Mouse (Mus musculus) fibroblast of lung, adult 2 months (primary cell): Measurements from ENCODE around the gene Vmn1r52.
"Not testable (repeated sequence)": the region's sequence is repeated elsewhere in the genome, so short reads cannot be mapped to it uniquely, and the experiment has no call there.

Experiments
- DNase-seq: peaks from one replicate; pipeline ENCODE4 v3.0.0-alpha.2; 2011; ENCODE audit warnings: low read depth

Gene Vmn1r52

GRCm38 (mm10) chr6:90174508-90174907 lies at the start of gene Vmn1r52:
Gene Vmn1r52, plus strand, starts transcription at chr6:90174808.
- no peak for DNase-seq

DNA sequence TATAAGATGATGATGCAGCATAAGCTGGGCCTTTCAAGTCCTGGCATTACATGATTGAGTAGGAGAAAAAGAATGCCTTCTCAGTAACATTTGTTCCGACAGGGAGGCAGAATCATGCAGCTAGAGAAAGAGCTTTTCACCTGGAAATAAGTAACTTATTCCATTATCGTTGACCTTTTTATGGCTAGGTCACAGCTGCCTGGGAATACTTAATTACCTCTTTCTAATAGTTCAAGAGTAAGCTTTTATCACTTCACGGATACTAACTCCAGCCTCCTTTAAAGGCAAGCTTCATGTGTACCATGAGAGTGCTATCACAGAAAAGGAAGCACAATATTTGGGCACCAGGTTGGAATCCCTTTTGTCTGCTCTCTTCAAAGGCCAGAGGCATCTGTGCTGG lies 14.5 kb upstream of the Vmn1r52 start:
- DNase-seq = no peak

- DNase-seq = not testable (repeated sequence)
Observed at GRCm38 (mm10) chr6:90202493-90202892, 27.9 kb downstream of the Vmn1r52 start, which contains the start of gene V1ra8. Gene V1ra8, plus strand, starts transcription at chr6:90202793.

DNA sequence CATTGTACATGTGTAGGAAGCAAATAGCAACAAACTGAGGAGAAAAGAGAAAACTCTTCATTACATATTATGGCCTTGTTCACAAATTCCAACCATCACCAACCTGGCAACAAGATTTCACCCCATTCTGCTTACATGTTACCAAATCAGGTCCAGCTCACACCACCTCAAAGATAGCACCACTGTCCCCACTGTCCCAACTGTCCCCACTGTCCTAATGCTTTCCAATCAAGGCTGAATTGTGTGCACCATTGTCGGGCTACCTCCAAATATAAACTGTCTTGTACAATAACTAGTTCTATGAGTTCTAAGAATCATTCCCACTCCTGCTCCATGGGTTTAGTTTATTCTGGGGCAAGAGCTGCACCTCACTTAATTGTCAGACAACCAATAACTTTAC lies 49.7 kb downstream of the Vmn1r52 start, which contains the start of gene Vmn1r53:
Gene Vmn1r53 (minus strand): TSS at position 101 of the 400 bp plus-strand sequence.
- no peak for DNase-seq
